Mouse (Mus musculus): ENCODE results near the gene Srcin1. TPM values are rescaled to one million over a fixed set of nuclear protein-coding genes. Genes with fewer than 3 reads are reported as not detected.

Gene Srcin1
- total RNA-seq (2014; fragmentation: Nextera tagmentation) (not detected in 2 replicates), total RNA-seq (2017) (not detected in 2 replicates)

DNA sequence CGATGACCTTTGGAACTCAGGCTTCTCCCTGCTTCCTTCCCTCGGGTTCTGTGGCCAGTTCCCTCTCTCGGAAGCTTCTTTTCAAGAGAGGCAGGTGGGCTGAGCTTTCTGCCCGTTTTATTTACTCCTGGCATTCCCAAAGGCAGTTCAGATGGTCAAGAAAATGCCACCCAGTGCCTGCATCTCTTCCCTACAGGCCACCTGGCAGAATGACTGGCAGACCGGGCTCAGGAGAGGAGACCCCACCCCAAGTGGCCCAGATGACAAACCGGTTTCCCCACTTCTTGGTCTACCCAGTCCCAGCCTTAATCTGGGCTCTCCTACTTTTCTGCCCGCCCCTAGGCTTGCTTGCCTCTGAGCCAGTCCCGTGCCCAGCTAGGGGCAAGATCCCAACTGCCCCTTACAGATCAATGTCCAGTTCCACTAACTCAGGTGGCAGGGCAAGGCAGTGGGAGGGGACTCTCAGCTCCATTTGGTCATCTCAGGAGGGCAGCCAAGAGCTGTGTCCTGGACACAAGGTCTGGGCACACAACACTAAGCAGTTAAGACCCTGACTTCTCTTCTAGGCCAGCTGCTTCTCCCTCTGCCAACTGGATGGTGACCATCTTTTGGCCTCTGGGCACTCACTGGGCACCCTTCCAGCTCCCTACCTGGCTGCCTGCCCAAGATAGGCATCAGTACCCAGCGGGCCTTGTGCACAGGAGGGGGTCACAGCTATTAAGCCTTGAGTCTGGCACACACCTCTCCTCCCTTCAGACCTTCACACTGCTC lies at the start of gene Srcin1:
Gene Srcin1 (minus strand): TSS at position 51 of the 771 bp plus-strand sequence.
- no peak for ATAC-seq (replicated peaks; ENCODE audit: low FRiP score, low TSS enrichment, poor library complexity, severe bottlenecking)

DNA sequence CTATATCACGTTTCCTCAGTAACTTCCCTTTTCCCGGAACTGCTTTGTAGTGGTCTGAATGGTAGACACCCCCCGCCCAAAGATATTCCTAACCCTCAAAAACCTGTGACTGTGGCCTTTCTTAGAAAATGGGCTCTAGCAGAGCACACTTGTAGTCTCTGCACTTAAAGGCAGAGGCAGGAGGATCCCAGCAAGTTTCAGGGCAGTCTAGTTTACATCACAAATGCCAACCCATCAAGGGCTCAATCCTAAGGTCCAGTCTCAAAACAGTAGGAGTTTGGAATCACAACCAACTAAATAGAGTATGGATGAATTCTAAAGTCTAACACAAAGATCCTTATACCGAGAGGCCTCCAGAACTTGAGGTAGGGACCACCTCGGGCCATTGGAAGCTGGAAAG lies 49.6 kb upstream of the Srcin1 start:
- no peak for ATAC-seq (replicated peaks; ENCODE audit: low FRiP score, low TSS enrichment, poor library complexity, severe bottlenecking)

DNA sequence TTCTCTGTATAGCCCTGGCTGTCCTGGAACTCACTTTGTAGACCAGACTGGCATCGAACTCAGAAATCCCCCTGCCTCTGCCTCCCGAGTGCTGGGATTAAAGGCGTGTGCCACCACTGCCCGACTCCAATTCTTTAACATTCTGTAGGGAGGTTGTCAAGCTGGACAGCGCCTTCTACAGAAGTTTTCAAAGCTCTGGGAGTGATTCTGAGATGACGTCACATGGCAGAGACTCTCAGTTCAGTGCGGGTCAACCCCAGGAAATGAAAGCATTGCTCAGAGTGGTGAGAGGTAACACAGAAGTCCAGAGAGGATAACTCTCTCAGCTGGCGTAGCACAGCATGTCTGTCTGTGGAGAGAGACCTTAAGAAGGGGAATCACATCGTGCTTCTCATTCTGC lies 47.2 kb upstream of the Srcin1 start:
- ATAC-seq (replicated peaks; ENCODE audit: low FRiP score, low TSS enrichment, poor library complexity, severe bottlenecking): no peak

DNA sequence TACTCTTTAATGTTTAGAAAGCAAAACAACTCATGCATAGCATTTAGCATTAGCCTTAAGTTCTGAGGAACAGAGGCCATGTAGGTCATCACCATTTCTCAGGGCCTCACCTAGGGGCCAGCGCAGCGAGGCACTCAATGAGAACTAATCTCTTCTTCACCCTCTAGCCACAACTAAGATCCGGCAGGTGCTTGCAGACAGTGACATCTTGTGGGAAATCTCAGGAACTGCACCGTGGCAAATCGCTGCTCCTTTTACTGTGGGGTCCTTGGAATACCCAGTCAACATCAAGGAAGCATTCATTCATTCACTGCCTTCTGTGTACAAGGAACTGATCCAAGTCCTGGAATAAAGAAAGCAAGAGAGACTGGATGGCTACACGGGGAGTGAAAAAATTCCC lies 46.5 kb upstream of the Srcin1 start:
- ATAC-seq (replicated peaks; ENCODE audit: low FRiP score, low TSS enrichment, poor library complexity, severe bottlenecking): peak; percentile 78

DNA sequence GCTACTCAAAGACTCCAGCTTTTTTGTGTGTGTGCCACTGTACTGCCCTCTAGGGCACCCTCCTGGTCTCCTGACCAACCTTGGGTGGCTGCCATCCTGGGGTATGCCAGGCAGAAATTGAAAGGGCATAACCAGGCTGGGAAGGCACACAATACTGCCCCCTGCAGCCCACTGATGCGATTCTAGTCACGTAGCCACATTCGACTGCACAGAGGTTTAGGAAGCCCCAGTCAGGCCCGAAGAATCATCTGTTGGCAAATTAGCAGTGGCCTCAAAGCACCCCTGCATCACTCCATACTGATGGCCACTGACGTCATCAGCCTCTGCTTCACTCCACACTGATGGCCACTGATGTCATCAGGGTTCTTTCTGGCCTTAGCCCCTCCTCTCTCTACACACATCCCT lies 43.4 kb upstream of the Srcin1 start:
- ATAC-seq (replicated peaks; ENCODE audit: low FRiP score, low TSS enrichment, poor library complexity, severe bottlenecking): 0 out of 2 replicates have a peak, but pooled peaks have one; percentile 22

DNA sequence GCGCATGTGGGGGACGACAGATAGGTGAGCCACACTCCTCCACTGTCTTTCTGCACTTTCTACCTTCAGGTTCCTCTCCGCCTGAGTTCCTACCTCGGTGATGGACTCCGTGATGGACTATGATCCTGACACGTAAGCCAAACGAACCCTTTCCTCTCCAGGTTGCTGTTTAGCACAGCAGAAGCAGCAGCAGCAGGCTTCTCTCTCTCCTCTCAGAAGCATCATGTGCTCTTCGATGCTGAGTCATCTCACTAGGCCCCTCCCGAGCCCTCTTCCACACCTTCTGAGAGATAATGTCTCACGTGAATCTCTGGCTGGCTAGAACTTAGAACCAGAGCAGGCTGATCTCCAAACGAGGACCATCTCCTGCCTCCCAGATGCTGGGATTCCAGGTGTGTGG lies 42.4 kb upstream of the Srcin1 start:
- ATAC-seq (replicated peaks; ENCODE audit: low FRiP score, low TSS enrichment, poor library complexity, severe bottlenecking): no peak

DNA sequence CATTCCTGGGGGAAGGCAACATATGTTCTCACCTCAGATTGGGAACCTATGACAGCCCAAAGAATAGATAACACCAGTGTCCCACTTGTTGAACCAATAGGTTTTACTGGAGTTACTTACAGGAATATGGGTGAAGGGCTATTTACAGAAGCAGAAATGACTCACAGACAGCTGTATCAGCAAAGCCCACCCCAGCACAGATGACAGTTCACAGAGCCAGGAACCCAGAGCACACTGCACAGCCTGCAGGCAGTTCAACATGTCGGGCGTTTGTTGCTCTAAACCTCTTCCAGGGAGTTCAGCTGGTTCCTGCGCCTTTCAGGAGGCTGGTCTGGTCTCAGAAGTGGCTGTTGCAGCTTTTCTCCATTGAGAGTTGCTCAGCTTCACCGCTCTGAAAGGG lies 39.3 kb upstream of the Srcin1 start:
- ATAC-seq (replicated peaks; ENCODE audit: low FRiP score, low TSS enrichment, poor library complexity, severe bottlenecking): no peak

DNA sequence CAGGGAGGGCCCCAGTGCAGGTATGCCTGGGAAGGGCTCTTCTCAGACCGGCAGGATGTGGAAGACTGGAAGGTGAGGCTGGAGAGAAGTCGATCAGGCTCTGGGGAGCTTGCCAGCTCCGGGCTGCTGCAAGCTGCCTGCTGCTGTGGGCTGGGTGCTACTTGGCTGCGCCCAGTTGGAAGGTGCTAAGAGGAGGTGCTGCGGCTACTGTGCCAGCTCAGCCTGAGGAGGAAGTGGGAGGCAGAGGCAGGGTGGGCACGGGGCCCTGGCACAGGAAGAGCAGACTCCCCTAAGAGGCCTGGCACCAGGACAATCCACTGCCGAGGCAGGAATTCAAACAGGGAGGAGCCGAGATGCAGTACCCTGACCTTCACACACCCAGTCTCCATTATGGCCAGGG lies 35.1 kb upstream of the Srcin1 start:
- no peak for ATAC-seq (replicated peaks; ENCODE audit: low FRiP score, low TSS enrichment, poor library complexity, severe bottlenecking)

DNA sequence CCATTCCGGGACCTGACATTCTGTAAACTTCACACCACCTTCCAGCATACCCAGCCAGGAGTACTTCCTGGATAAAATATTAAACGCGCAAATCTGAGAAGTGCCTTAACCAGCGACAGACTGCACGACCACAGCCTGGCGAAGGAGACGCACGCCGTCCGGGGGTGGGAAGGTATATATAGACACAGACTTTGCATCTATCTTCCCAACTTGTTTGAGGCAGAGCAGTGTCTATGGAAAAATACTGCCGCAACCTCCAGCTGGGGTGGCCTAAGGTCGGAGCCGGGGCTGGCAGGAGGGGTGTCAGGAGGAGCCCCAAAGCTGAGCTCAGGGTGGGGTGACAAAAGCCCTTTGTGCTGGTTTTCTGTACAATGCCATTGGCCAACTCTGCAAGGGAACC lies 33.8 kb upstream of the Srcin1 start:
- ATAC-seq (replicated peaks; ENCODE audit: low FRiP score, low TSS enrichment, poor library complexity, severe bottlenecking): no peak

DNA sequence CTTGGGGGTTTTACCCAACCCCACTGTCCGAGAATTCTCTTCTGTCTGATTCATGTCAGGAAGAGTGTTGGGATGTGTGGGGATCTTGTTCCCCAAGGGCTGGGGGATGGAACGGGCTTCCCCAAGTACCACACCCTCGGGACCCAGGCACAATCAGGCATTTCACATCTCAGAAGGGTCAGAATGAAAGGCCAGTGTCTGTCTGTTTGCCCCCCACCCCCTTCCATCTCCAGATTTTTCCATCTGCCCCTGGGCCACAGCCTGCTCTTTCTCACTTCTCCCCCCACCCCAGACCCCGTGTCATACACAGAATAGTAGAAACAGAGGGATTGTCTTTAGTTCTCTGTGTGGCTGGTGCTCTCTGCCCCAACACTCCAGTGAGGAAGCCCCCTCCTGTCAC lies 32.9 kb upstream of the Srcin1 start:
- no peak for ATAC-seq (replicated peaks; ENCODE audit: low FRiP score, low TSS enrichment, poor library complexity, severe bottlenecking)

DNA sequence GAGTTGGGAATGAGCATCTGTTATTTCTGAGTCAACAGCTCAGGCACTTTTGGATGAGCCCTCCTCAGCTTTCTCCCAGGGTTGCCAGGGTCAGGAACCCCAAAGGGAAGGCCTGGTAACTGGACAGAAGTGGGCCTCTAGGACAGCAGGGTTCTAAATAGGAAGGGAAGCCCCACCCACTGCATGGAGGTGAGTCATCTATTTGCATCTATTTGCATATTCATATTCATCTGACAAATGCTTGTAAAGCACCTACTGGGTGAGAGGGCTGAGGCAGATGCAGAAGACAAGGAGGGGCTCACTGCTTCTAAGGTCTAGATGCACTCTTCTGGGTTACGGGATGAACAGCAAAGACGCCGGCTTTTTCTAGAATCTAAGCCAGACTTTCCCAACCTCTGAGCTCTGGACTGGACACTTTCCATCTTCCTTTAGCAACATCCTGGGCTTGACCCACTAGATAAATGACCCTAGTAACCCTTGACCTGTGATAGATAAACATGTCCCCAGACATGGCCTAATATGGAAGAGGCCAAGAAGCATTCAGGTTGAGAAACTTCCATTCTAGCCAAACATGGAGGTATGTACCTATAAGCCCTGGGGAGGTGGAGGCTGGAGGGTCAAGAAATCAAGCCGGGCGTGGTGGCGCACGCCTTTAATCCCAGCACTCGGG lies 31.2 kb upstream of the Srcin1 start:
- no peak for ATAC-seq (replicated peaks; ENCODE audit: low FRiP score, low TSS enrichment, poor library complexity, severe bottlenecking)

DNA sequence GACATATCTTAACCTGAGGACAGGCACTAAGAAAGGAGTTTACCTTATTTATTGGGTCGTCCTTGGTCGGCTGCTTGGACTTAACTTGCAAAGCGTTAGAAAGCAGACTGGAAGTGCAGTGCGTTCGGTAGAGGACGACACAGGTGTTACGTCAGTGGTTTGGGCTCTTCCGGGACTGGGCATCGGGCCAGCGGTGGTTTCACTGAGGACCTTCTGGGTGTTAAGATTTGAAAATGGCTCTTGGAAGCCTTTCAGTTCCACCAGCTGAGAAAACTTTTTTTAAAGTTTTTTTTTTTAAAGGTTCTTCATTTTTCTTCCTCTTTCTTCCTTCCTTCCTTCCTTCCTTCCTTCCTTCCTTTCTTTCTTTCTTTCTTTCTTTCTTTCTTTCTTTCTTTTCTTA lies 27.9 kb upstream of the Srcin1 start:
- ATAC-seq (replicated peaks; ENCODE audit: low FRiP score, low TSS enrichment, poor library complexity, severe bottlenecking): peak; percentile 73

DNA sequence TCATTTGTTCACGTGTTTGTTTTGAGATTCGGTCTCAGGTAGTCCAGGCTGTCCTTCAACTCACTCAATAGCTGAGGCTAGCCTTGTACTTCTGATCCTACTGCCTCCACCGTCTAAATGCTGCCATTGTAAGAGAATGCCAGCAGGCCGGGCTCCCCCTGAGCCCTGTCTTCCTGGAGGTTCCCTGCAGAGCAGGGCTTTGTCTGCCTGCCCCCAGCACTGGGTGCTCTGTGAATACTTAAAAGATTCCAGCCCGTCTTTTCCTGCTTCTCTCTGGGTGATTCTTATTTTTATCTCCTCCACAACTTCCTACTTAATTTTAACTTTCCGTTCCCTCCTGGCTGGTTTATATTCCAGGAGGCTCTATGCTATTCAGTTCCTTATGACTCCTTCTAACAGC lies 26.2 kb upstream of the Srcin1 start:
- no peak for ATAC-seq (replicated peaks; ENCODE audit: low FRiP score, low TSS enrichment, poor library complexity, severe bottlenecking)

DNA sequence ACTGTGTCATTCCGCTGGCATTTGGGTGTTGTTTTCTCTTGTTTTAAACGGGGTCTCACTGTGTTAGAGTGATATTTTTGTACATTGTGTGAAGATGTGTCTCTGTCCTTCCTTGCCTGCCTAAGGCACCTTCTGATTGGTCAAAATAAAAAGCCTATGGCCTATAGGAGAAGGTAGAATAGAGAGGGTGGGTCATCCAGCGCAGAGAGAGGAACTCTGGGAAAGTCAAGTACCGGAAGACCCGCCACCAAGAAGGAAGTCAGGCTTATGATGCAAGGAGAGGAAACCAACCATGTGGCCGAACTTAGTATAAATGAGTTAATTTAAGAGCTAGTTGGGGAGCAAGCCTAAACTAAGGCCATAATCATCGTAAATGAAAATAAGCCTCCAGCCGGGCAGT lies 23.1 kb upstream of the Srcin1 start:
- no peak for ATAC-seq (replicated peaks; ENCODE audit: low FRiP score, low TSS enrichment, poor library complexity, severe bottlenecking)

DNA sequence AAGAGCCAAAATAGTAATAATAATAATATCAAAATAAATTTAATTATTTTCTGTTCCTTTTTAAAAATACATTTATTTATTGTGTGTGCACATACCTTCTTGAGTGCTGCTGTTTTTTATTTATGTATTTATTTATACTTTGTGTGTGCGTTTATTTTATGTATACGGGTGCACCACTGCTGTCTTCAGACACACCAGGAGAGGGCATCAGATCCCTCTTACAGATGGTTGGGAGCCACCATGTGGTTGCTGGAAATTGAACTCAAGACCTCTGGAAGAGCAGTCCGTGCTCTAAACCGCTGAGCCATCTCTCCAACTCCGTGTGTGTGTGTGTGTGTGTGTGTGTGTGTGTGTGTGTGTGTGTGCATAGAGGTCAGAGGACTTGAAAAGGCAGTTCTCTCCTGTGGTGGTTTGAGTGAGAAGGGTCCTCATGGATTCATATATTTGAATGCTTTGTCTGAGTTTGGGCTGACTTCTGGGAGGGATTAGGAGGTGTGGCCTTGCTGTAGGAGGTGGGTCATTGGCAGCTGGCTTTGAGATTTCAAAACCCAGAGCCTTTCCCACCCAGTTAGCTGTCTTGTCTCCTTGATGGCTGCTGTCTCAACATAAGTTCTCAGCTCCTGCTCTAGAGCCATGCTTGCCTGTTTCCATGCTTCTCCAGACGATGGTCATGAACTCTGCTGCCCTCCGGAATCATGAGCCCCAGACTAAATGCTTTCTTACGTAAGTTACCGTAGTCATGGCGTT lies 22.1 kb upstream of the Srcin1 start:
- ATAC-seq (replicated peaks; ENCODE audit: low FRiP score, low TSS enrichment, poor library complexity, severe bottlenecking): no peak

DNA sequence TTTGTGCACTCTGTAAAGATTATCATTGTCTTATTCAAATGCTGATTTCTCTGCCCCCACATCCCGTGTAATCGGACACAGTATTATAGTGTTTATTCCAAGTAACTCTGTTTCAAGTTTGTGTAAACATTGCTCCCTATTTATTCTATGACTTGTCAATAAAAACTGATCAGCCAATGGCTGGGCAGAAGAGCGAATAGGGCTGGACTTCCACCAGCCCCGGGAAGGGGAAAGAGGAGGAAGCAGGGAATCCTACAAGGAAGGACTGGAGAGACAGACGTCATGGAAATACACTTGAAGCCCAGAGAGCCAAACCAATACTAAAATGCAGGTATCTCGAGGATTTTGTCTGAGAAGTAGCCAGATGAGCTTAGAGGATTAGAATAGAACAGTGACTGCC lies 18.1 kb upstream of the Srcin1 start:
- no peak for ATAC-seq (replicated peaks; ENCODE audit: low FRiP score, low TSS enrichment, poor library complexity, severe bottlenecking)

DNA sequence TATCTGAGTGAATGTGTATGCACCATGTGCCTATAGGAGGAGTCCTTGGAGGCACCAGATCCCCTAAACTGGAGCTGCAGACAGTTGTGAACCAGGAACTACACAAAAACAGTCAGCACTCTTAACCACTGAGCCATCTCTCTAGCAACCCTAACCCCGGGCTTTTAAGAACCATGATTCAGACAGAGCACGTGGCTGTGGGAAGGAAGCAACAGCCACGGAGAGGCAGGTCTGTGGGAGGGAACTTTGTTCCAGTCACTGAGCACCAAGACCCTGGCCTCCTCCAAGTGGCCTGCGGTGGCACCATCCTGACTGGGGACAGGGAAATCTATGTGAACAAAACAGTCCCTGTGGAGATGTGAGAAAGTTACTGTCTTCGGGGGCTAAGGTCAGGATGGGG lies 15.9 kb upstream of the Srcin1 start:
- ATAC-seq (replicated peaks; ENCODE audit: low FRiP score, low TSS enrichment, poor library complexity, severe bottlenecking): no peak

DNA sequence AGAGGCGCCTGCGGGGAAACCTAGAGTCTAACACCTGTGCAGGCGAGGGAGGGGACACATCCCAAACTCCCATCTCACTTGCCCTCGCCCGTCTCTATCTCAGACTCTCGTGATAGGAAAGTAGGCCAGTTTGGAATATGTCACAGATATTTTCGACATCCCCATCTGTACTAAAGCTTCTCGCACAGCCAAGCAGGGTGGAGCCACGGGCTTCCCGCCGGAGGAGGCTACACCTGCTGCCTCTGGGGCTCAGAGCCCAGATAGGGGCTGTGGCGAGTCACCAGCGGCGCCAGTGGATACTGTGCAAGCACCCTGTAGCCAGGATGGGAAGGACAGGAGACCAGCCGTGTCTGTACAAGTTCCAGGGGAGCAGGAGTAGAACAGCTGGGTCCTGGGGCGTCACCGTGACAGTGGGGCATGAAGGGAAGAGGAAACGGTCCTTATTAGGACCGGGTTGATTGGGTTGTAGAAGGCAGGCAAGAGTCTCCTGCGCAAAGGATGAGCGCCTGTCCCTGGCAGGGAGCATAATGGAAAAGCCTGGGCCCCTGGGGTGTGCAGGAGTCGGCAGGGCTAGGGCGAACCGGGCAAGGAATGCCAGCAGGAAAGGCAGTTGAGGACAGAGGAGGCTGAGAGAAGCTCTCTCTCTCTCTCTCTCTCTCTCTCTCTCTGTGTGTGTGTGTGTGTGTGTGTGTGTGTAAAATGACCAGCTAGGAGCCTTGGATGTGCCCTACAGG lies 14.4 kb upstream of the Srcin1 start:
- ATAC-seq (replicated peaks; ENCODE audit: low FRiP score, low TSS enrichment, poor library complexity, severe bottlenecking): no peak

DNA sequence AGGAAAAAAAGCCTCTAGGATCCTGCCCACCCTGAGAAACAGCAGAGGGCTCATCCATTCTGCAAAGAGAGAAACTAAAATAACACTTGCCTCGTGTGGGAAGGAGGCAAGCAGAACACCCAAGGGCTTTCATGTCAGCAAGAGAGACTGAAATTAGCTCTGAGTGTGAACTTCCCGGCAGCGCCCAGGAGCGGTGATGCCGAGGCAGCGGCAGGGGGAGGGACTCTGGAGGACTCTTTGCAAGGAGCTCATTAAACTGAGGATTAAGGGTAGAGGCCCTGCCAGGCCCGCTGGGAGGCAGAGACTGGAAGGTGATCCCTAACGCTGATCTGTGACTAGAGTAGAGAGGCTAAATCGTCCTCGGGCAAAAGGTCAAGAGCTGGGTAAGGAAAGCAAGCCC lies 13.2 kb upstream of the Srcin1 start:
- ATAC-seq (replicated peaks; ENCODE audit: low FRiP score, low TSS enrichment, poor library complexity, severe bottlenecking): no peak

DNA sequence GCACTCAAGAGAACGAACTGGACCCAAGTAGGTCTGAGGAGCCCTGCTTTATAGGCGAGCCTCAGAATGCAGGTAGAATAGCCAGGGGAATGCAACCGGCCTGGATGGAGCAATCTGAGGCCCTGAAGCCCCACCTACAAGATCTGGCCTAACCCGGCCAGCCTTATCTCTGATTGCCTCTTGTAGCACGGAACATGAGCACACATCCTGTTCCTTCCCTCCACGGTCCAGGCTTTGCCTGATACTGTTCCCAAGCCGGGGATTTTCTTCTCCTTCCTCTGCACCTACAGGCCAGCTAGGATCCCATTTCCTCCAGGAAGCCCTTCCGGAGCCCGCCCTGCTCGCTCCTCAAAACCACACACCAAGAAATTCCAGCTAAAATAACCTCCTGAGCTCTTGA lies 9.9 kb upstream of the Srcin1 start:
- ATAC-seq (replicated peaks; ENCODE audit: low FRiP score, low TSS enrichment, poor library complexity, severe bottlenecking): no peak

Measured in megakaryocyte-erythroid progenitor cell, adult 5-6 weeks (primary cell).